Mouse (Mus musculus) ovary, postnatal 10 days (tissue): ENCODE data around the gene Plekhh3.
"Not testable (repeated sequence)": the region's sequence is repeated elsewhere in the genome, so short reads cannot be mapped to it uniquely, and the experiment has no call there.

Experiments
- DNase-seq: peaks from one replicate; pipeline ENCODE4 v3.0.0; 2022; ENCODE audit warnings: low spot score

The Plekhh3 gene

GRCm38 (mm10) chr11:101170354-101170810 is 769 bp downstream of the Plekhh3 start, which contains the start of gene Cntnap1:
TSS of gene Cntnap1 (plus strand) at chr11:101170523.
- DNase-seq, result no peak

GRCm38 (mm10) chr11:101169301-101170107 is 1.6 kb downstream of the Plekhh3 start:
- no peak for DNase-seq

DNA sequence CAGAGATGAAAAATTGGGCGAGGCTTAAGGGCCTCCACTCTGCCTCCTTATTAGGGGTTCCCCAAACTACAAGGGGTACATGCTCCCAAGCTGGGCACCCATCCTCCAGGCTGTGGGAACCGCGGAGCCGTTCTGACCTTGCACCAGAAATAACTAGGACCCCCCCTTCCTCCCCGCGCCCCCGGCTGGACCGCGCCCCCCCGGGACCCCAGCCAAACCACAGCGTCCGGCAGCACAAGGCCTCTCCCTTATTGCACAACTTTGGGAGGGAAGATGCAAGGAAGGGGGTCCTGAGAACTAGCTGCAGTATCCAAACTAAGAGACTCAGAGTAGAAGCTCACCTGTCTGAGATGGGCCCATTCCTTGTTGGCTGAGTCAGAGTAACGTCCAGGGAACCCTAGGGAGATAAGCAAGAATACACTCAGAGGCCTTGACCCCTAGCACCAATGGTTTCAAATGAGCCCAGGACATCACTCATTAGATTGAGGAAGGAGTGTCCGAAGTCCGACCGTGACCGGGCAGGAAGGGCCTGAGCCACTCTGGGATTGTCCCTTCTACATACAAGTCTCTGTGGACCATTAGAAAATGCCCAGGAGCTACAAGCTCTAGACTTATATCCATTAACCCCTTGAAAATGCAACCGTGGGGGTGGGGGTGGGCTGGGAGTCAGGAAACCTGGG is 2.7 kb downstream of the Plekhh3 start:
- no peak for DNase-seq

DNA sequence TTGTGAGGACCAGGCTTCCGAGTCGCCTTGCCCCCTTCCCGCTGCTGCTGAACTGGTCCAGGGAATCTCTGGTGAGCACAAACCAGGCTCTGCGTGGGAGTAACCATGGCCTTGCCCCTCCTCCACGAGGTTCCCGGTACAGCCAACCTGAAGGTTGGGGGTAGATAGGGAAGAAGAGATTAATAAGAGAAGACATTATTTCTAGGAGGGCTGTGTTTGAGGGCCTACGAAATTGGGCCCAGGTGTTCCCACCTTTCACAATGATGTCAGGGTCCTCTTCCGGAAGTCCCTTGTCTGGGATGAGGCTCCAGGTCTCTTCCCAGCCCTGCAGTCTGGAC is 3.2 kb downstream of the Plekhh3 start:
- DNase-seq, result no peak

- DNase-seq, result no peak
These were observed 3.8 kb downstream of the Plekhh3 start for GRCm38 (mm10) chr11:101167211-101167962.

DNA sequence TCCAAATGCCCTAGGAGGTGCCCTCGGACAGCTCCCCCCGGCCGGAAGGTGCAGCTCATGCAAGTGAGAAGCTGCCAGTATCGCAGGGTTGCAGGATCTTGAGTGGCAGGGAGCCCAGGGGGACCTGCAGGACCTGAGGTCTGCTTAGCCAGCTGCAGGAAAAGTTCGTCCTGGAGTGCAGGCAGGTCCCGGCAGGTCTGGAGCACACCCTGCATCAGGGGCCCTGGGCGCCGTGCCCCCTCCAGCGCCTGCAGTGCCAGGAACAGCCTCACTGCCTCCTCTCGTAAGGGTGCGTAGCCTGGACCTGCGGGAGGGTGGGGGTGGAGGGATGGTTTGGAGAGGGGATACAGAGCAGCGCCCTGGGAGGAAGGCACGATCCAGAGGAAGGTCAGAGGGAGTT is 4.8 kb downstream of the Plekhh3 start:
- DNase-seq, result no peak

DNA sequence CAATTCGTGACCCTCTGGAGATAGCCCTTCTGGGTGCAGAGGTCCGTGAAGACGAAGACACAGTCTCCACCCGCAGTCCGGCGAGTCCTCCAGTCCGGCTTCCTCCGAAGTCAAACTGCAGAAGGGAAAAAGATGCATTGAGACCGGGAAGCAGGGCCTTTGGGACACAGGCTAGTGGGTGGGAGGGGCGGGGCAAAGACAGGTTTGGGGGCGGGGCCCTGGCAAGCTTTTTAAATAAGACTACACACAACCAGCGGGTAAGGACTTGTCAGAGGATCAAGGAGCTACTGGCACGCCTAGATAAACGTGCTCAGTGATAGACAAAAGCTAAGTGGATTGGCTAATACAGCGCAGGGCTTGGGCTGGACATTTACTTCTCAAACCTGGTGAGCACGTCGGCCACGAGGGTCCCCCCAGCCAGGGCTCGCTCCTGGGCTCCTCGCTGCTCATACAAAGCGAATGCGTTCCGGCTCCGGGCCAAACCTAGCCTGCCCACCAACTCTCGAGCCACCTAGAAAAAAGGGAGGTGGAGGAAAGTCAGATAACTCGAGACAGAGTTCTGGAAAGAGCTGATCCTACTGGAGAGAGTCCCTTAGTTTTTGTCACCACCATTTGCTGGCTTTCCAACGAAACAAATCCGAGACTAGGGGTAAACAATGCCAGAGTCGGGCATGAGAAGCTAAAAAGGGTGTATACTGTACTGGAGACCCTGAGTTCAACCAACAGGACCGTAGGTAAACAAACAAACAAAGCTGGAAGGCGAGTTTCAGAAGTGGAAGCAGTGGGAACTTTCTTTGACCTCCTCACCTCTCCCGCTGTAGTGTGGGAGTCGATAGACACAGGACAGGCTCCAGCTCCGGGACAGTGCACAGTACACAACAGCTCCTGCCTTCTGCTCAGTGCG is 6.2 kb downstream of the Plekhh3 start:
- no peak for DNase-seq

- DNase-seq, result no peak
These were observed 6.8 kb downstream of the Plekhh3 start for GRCm38 (mm10) chr11:101164351-101164665.

DNA sequence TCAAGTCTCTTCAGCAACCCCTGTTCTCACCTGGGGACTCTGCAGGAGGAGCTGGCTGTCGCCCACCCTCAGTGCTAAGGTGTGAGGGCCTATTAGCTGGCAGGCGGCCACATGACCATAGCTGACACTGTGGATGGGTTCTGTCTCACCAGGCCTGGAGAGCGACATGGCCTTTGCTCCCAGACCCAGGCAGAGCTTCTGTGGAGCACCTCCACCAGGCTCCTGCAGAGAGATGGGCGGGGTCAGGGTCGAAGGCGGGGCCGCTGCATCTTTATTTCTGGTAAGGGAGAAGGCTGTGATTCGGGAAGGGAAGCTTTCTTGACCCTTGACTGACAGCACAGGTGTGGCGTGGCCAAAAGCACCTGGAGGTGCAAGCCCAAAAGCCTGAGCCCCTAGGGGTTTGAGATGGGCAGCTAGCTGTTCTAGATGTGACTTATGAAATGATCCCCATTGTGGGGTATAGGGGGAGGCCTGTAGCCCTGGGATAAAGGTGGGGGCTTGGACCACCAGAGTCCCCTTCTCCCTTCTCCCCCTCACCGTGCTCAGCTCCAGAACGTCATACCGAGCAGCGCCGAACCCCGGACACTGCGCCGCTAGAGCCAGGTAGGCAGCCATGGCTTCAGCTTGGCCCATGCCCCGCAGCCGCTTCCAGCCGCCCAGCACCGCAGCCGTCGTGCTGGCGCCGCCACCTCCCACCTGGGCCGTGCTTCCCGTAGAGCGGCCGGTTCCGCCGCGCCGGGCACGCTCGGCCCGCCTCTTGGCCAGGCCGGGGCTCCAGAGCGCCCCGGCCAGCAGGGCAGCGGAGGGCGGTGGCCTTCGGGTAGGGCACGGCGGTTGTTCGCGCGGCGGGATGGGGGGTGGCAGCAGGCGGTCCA is 7.4 kb downstream of the Plekhh3 start:
- no peak for DNase-seq

GRCm38 (mm10) chr11:101162772-101163171 is 8.4 kb downstream of the Plekhh3 start:
- DNase-seq, result no peak

GRCm38 (mm10) chr11:101162301-101162700 is 8.8 kb downstream of the Plekhh3 start:
- DNase-seq, result no peak

GRCm38 (mm10) chr11:101161551-101161950 is 9.6 kb downstream of the Plekhh3 start:
- no peak for DNase-seq

- DNase-seq, result not testable (repeated sequence)
These were observed 10.1 kb downstream of the Plekhh3 start for GRCm38 (mm10) chr11:101160981-101161505.

DNA sequence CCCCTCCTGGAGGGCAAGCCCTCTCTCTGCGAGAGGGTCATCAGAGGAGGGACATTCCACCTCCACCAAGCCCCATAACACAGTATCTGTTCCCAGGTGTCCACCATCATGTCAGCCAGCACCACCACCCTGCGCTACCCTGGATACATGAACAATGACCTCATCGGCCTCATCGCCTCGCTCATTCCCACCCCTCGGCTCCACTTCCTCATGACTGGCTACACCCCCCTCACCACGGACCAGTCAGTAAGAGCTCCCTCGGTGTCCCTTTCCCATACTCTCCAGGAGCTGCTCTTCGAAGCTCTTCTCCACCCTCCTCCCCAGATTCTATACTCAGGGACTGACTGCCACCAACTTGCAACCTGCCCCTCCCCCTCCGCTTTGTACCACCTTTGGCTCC is 11.0 kb downstream of the Plekhh3 start:
- not testable (repeated sequence) for DNase-seq

GRCm38 (mm10) chr11:101155728-101156371 is 15.3 kb downstream of the Plekhh3 start, which contains the start of gene Tubg2:
TSS of gene Tubg2 (plus strand) at chr11:101155907.
- no peak for DNase-seq

- no peak for DNase-seq
These were observed 16.0 kb downstream of the Plekhh3 start for GRCm38 (mm10) chr11:101155151-101155550.

DNA sequence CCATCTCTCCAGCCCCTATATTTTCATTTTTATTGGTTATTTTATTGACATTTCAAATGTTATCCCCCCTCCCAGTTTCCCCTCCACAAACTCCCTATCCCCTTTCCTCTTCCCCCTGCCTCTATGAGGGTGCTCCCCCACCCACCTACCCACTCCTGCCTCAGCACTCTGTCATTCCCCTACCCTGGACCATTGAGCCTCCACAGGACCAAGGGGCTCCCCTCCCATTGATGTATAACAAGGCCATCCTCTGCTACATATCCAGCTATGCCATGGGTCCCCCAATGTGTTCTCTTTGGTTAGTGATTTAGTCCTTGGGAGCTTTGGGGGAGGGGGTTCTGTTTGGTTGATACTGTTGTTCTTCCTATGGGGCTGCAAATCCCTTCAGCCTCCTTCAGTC is 16.5 kb downstream of the Plekhh3 start:
- DNase-seq, result no peak

GRCm38 (mm10) chr11:101152825-101153224 is 18.3 kb downstream of the Plekhh3 start:
- DNase-seq, result no peak

- no peak for DNase-seq
These were observed 20.1 kb downstream of the Plekhh3 start for GRCm38 (mm10) chr11:101151063-101151462.
